Mouse (Mus musculus): ENCODE measurements around the gene Dagla. TPM values are rescaled to one million over a fixed set of nuclear protein-coding genes. Genes with fewer than 3 reads are reported as not detected.

Dagla gene
- polyA plus RNA-seq, 1 experiment from 2014 or later, result 1.3 TPM

- Histone ChIP-seq H3K27ac (ENCODE audit: low read depth, low read length) (no peak overlapping the region), H3K4me3 (ENCODE audit: low read depth, low read length) (no peak overlapping the region), H3K9ac (ENCODE audit: low read depth, low read length) (no peak overlapping the region), H3K9me3 (ENCODE audit: control insufficient read depth) (no peaks in the 10 kb centered on the region), H3K4me1 (replicated peaks; ENCODE audit: control insufficient read depth, insufficient read depth, low read length) (peaks cover 11% of the 10 kb centered on the region; the same call in 1 of the 2 replicates), H3K4me2 (replicated peaks; ENCODE audit: low read depth) (no peak overlapping the region), H3K27me3 (replicated peaks; ENCODE audit: control insufficient read depth, insufficient read depth, low read length) (no peaks in the 10 kb centered on the region), H3K36me3 (ENCODE audit: control insufficient read depth, insufficient read depth) (no peaks in the 10 kb centered on the region)
- 40% methylated on average over 11 of the region's 11 CpGs for WGBS
- ATAC-seq, result no peak
- TF ChIP-seq CTCF (IDR thresholded peaks at IDR 0.05; ENCODE audit: low read depth), result no peak
These were observed 31.9 kb downstream of the Dagla start for GRCm38 (mm10) chr19:10272746-10273145.

DNA sequence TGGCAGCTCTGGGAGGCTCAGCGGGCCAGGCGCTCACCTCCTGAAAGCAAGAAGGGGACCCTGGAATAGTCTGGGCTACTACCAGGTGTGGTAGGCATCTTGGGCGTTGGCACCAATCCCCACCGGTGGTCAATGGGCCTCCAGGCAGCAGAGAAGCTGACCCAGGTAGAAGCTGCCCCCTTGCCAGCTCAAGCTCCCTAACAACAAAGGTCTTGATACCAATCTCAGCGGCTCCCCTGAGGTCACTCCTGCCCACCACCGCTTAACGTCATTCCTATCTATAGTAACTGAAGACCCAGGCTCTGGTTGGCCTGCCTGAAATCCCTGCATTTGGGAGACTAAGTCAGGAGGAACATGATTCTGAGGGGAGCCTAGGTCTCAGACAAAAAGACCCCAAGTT is 33.1 kb downstream of the Dagla start:
- H3K4me1 ChIP-seq (replicated peaks; ENCODE audit: control insufficient read depth, insufficient read depth, low read length), result peaks cover 13% of the 10 kb centered on the region
- ATAC-seq, result no peak
- H3K4me2 ChIP-seq (replicated peaks; ENCODE audit: low read depth), result no peak overlapping the region
- no peaks in the 10 kb centered on the region for H3K27me3 ChIP-seq (replicated peaks; ENCODE audit: control insufficient read depth, insufficient read depth, low read length)
- H3K4me3 ChIP-seq (ENCODE audit: low read depth, low read length), result no peak overlapping the region
- no peak overlapping the region for H3K27ac ChIP-seq (ENCODE audit: low read depth, low read length)
- H3K9ac ChIP-seq (ENCODE audit: low read depth, low read length), result no peak overlapping the region
- no peak for TF ChIP-seq CTCF (IDR thresholded peaks at IDR 0.05; ENCODE audit: low read depth)
- WGBS, result 90% methylated on average over 7 of the region's 7 CpGs
- no peaks in the 10 kb centered on the region for H3K36me3 ChIP-seq (ENCODE audit: control insufficient read depth, insufficient read depth)
- no peaks in the 10 kb centered on the region for H3K9me3 ChIP-seq (ENCODE audit: control insufficient read depth)

GRCm38 (mm10) chr19:10270356-10270755 is 34.3 kb downstream of the Dagla start:
- no peak overlapping the region for H3K4me3 ChIP-seq (ENCODE audit: low read depth, low read length)
- H3K9me3 ChIP-seq (ENCODE audit: control insufficient read depth), result no peaks in the 10 kb centered on the region
- no peak overlapping the region for H3K4me2 ChIP-seq (replicated peaks; ENCODE audit: low read depth)
- peaks cover 13% of the 10 kb centered on the region for H3K4me1 ChIP-seq (replicated peaks; ENCODE audit: control insufficient read depth, insufficient read depth, low read length)
- H3K9ac ChIP-seq (ENCODE audit: low read depth, low read length), result no peak overlapping the region
- H3K27me3 ChIP-seq (replicated peaks; ENCODE audit: control insufficient read depth, insufficient read depth, low read length), result no peaks in the 10 kb centered on the region
- ATAC-seq, result no peak
- H3K27ac ChIP-seq (ENCODE audit: low read depth, low read length), result 0 out of 2 replicates have a peak overlapping the region, but pooled peaks have one; percentile 46
- TF ChIP-seq CTCF (IDR thresholded peaks at IDR 0.05; ENCODE audit: low read depth), result no peak
- H3K36me3 ChIP-seq (ENCODE audit: control insufficient read depth, insufficient read depth), result no peaks in the 10 kb centered on the region
- WGBS, result 76% methylated on average over 5 of the region's 5 CpGs

DNA sequence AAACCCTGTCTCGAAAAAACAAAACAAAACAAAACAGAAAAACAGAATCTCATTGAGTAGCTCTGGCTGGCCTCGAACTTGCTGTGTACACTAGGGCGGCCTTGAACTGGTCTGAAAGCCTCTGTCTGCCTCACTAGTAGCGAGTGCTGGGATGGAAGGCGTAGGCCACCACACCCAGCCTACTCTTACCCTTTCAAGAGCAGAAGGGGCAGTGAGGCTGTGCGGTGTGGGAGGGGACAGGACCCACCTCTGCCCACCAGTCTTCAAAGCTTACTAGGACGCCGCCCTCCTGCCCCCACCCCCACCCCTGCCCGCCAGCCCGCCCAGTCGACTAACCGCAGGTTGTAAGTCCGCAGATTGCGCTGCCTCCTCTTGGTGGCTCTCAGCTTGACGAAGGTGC is 35.8 kb downstream of the Dagla start:
- Histone ChIP-seq H3K36me3 (ENCODE audit: control insufficient read depth, insufficient read depth) (no peaks in the 10 kb centered on the region; the same call in 1 of the 2 replicates), H3K9me3 (ENCODE audit: control insufficient read depth) (no peaks in the 10 kb centered on the region), H3K27me3 (replicated peaks; ENCODE audit: control insufficient read depth, insufficient read depth, low read length) (no peaks in the 10 kb centered on the region), H3K4me1 (replicated peaks; ENCODE audit: control insufficient read depth, insufficient read depth, low read length) (peaks cover 13% of the 10 kb centered on the region), H3K4me2 (replicated peaks; ENCODE audit: low read depth) (no peak overlapping the region), H3K9ac (ENCODE audit: low read depth, low read length) (no peak overlapping the region), H3K4me3 (ENCODE audit: low read depth, low read length) (no peak overlapping the region), H3K27ac (ENCODE audit: low read depth, low read length) (no peak overlapping the region)
- no peak for ATAC-seq
- no peak for TF ChIP-seq CTCF (IDR thresholded peaks at IDR 0.05; ENCODE audit: low read depth)
- 84% methylated on average over 15 of the region's 15 CpGs for WGBS

- peak; percentile 88 for ATAC-seq
- no peak overlapping the region for H3K9ac ChIP-seq (ENCODE audit: low read depth, low read length)
- no peak overlapping the region for H3K4me2 ChIP-seq (replicated peaks; ENCODE audit: low read depth)
- H3K36me3 ChIP-seq (ENCODE audit: control insufficient read depth, insufficient read depth), result no peaks in the 10 kb centered on the region; the same call in 1 of the 2 replicates
- TF ChIP-seq CTCF (IDR thresholded peaks at IDR 0.05; ENCODE audit: low read depth), result peak; percentile 50
- peaks cover 13% of the 10 kb centered on the region for H3K4me1 ChIP-seq (replicated peaks; ENCODE audit: control insufficient read depth, insufficient read depth, low read length)
- H3K4me3 ChIP-seq (ENCODE audit: low read depth, low read length), result no peak overlapping the region
- no peak overlapping the region for H3K27ac ChIP-seq (ENCODE audit: low read depth, low read length)
- no peaks in the 10 kb centered on the region for H3K9me3 ChIP-seq (ENCODE audit: control insufficient read depth)
- WGBS, result 41% methylated on average over 10 of the region's 10 CpGs
- H3K27me3 ChIP-seq (replicated peaks; ENCODE audit: control insufficient read depth, insufficient read depth, low read length), result no peaks in the 10 kb centered on the region
These were observed 36.7 kb downstream of the Dagla start for GRCm38 (mm10) chr19:10267953-10268352.

GRCm38 (mm10) chr19:10267057-10267456 is 37.6 kb downstream of the Dagla start:
- Histone ChIP-seq H3K4me2 (replicated peaks; ENCODE audit: low read depth) (no peak overlapping the region), H3K4me3 (ENCODE audit: low read depth, low read length) (no peak overlapping the region), H3K36me3 (ENCODE audit: control insufficient read depth, insufficient read depth) (no peaks in the 10 kb centered on the region; the same call in 1 of the 2 replicates), H3K4me1 (replicated peaks; ENCODE audit: control insufficient read depth, insufficient read depth, low read length) (peaks cover 13% of the 10 kb centered on the region; the same call in 1 of the 2 replicates), H3K27ac (ENCODE audit: low read depth, low read length) (peak overlapping the region; percentile 41; the same call in 1 of the 2 replicates), H3K9ac (ENCODE audit: low read depth, low read length) (no peak overlapping the region), H3K9me3 (ENCODE audit: control insufficient read depth) (no peaks in the 10 kb centered on the region), H3K27me3 (replicated peaks; ENCODE audit: control insufficient read depth, insufficient read depth, low read length) (no peaks in the 10 kb centered on the region)
- WGBS, result 39% methylated on average over 15 of the region's 15 CpGs
- TF ChIP-seq CTCF (IDR thresholded peaks at IDR 0.05; ENCODE audit: low read depth), result no peak
- ATAC-seq, result no peak

Measured in intestine, postnatal 0 days (tissue).